In genomic region chr8:73758771-73759170, GRCm38 (mm10) we compare ENCODE assay signal across 33 mouse cellular contexts.
"Had no signal": no experiment of that assay in that cellular context is flagged by ENCODE, and none has a peak within 500 bp of the region (broad histone marks: within the 10 kb centered on the region; RNA-seq: fewer than 3 reads in every experiment).

No protein-coding gene starts in this region.

- H3K4me3 ChIP-seq: limb, embryonic 10.5 days; limb, embryonic 12.5 days; limb, embryonic 13.5 days; limb, embryonic 15.5 days; liver, embryonic 12.5 days; liver, embryonic 13.5 days; liver, embryonic 15.5 days; lung, embryonic 15.5 days; megakaryocyte, embryonic 14.5 days; midbrain, embryonic 10.5 days; midbrain, embryonic 12.5 days; midbrain, embryonic 13.5 days; midbrain, embryonic 15.5 days; myocyte; neural tube, embryonic 12.5 days; neural tube, embryonic 13.5 days had no signal

- ATAC-seq: liver, embryonic 12.5 days; liver, postnatal 0 days; lung, postnatal 0 days; midbrain, embryonic 13.5 days; midbrain, embryonic 15.5 days; midbrain, embryonic 16.5 days had no signal

- H3K36me3 ChIP-seq: limb, embryonic 10.5 days; limb, embryonic 12.5 days; limb, embryonic 13.5 days; limb, embryonic 15.5 days; liver, embryonic 12.5 days; liver, embryonic 13.5 days; liver, embryonic 15.5 days; lung, embryonic 15.5 days; midbrain, embryonic 10.5 days; midbrain, embryonic 12.5 days; midbrain, embryonic 13.5 days; midbrain, embryonic 15.5 days; neural tube, embryonic 12.5 days; neural tube, embryonic 13.5 days had no signal

- H3K9ac ChIP-seq: limb, embryonic 12.5 days; limb, embryonic 13.5 days; limb, embryonic 15.5 days; liver, embryonic 12.5 days; liver, embryonic 13.5 days; liver, embryonic 14.5 days; liver, embryonic 15.5 days; liver, postnatal 0 days; lung, embryonic 14.5 days; lung, embryonic 15.5 days; midbrain, embryonic 12.5 days; midbrain, embryonic 13.5 days; midbrain, embryonic 15.5 days; neural tube, embryonic 12.5 days; neural tube, embryonic 13.5 days had no signal

- H3K4me2 ChIP-seq: limb, embryonic 12.5 days; limb, embryonic 13.5 days; limb, embryonic 15.5 days; liver, embryonic 11.5 days; liver, embryonic 12.5 days; liver, embryonic 13.5 days; liver, embryonic 15.5 days; lung, embryonic 14.5 days; lung, embryonic 15.5 days; midbrain, embryonic 11.5 days; midbrain, embryonic 12.5 days; midbrain, embryonic 13.5 days; midbrain, embryonic 15.5 days; neural tube, embryonic 12.5 days; neural tube, embryonic 13.5 days had no signal

- H3K27ac ChIP-seq: limb, embryonic 10.5 days; limb, embryonic 12.5 days; limb, embryonic 13.5 days; limb, embryonic 15.5 days; liver, embryonic 12.5 days; liver, embryonic 13.5 days; liver, embryonic 14.5 days; liver, embryonic 15.5 days; lung, embryonic 15.5 days; macrophage; midbrain, embryonic 10.5 days; midbrain, embryonic 12.5 days; midbrain, embryonic 13.5 days; midbrain, embryonic 15.5 days; neural tube, embryonic 12.5 days; neural tube, embryonic 13.5 days had no signal

- H3K4me1 ChIP-seq: limb, embryonic 10.5 days; limb, embryonic 12.5 days; limb, embryonic 13.5 days; limb, embryonic 15.5 days; liver, embryonic 12.5 days; liver, embryonic 13.5 days; liver, embryonic 15.5 days; lung, embryonic 15.5 days; megakaryocyte, embryonic 14.5 days; midbrain, embryonic 10.5 days; midbrain, embryonic 12.5 days; midbrain, embryonic 13.5 days; midbrain, embryonic 15.5 days; neural tube, embryonic 12.5 days; neural tube, embryonic 13.5 days had no signal

- H3K27me3 ChIP-seq: limb, embryonic 12.5 days; limb, embryonic 13.5 days; limb, embryonic 15.5 days; liver, embryonic 12.5 days; liver, embryonic 13.5 days; liver, embryonic 15.5 days; lung, embryonic 15.5 days; megakaryocyte, embryonic 14.5 days; midbrain, embryonic 12.5 days; midbrain, embryonic 13.5 days; midbrain, embryonic 15.5 days; neural tube, embryonic 12.5 days; neural tube, embryonic 13.5 days had no signal

- DNase-seq: left cerebral cortex, postnatal 4 days; liver; liver, embryonic 13.5 days; liver, postnatal 0 days; lung, adult 18-20 months; lung, adult 2 months; lung, embryonic 14.5 days; lung, postnatal 10 days; lung, postnatal 14 days; lung, postnatal 36 days; lung, postnatal 4 days; midbrain, embryonic 14.5 days had no signal

- H3K9me3 ChIP-seq: limb, embryonic 10.5 days; limb, embryonic 12.5 days; limb, embryonic 13.5 days; limb, embryonic 15.5 days; liver, embryonic 12.5 days; liver, embryonic 13.5 days; lung, embryonic 15.5 days; midbrain, embryonic 10.5 days; midbrain, embryonic 12.5 days; midbrain, embryonic 13.5 days; midbrain, embryonic 15.5 days; neural tube, embryonic 12.5 days; neural tube, embryonic 13.5 days had no signal
